Mouse (Mus musculus) gastrocnemius, postnatal 36 days (tissue): ENCODE results near the gene Mipep. TPM values are rescaled to one million over a fixed set of nuclear protein-coding genes. Genes with fewer than 3 reads are reported as not detected.

Experiments used
- DNase-seq, 2 experiments: peaks; one replicate each; pipeline ENCODE4 v3.0.0; 2022
- intact Hi-C: fragments of 180-260 bp; cut with DNase I; formaldehyde crosslinking; loops from one replicate; pipeline ENCODE4 v1.15.1; 2025
- long read RNA-seq, 2 experiments: library from polyadenylated mRNA; stranded (forward); transcript quantifications; one replicate each; pipeline ENCODE4 v2.0.0; 2021
- total RNA-seq, 2 experiments: library from RNA; stranded (reverse); gene quantifications; 2 replicates each; pipeline ENCODE4 v1.2.3; 2021

Mipep gene
- 10 to 100 TPM; 32.4 to 33.4 TPM for total RNA-seq
- long read RNA-seq, experiment 1, transcript Mipep-201 (19 exons, 3,015 nt): major isoform, 38 of 43 reads
- long read RNA-seq, experiment 1, partial matches to known transcripts: 3 of 43 reads
- long read RNA-seq, experiment 1, other reads (novel, unspliced or antisense): 2 of 43 reads
- long read RNA-seq, experiment 2, transcript Mipep-201 (19 exons, 3,015 nt): major isoform, 44 of 54 reads
- long read RNA-seq, experiment 2, partial matches to known transcripts: 9 of 54 reads
- long read RNA-seq, experiment 2, other reads (novel, unspliced or antisense): 1 of 54 reads

GRCm38 (mm10) chr14:60784427-60785315 is at the start of gene Mipep:
Gene Mipep (plus strand): TSS chr14:60784573.
- intact Hi-C loops: no loop called here
- peak; percentile 67 to 72 for DNase-seq

GRCm38 (mm10) chr14:60735206-60735605 is 49.2 kb upstream of the Mipep start:
- DNase-seq: no peak
- intact Hi-C loops: no loop called here

- DNase-seq: no peak
- intact Hi-C loops: no loop called here
Observed at GRCm38 (mm10) chr14:60735848-60736547, 48.4 kb upstream of the Mipep start.

GRCm38 (mm10) chr14:60736591-60737192 is 47.7 kb upstream of the Mipep start:
- DNase-seq: peak in 1 of 2 experiments; percentile 24
- intact Hi-C loops: no loop called here

GRCm38 (mm10) chr14:60737202-60737611 is 47.2 kb upstream of the Mipep start:
- DNase-seq: no peak
- intact Hi-C loops: no loop called here

GRCm38 (mm10) chr14:60738434-60738938 is 45.9 kb upstream of the Mipep start:
- intact Hi-C loops: no loop called here
- no peak for DNase-seq

- intact Hi-C loops: no loop called here
- DNase-seq: no peak
Observed at GRCm38 (mm10) chr14:60739155-60739554, 45.2 kb upstream of the Mipep start.

- DNase-seq: no peak
- intact Hi-C loops: no loop called here
Observed at GRCm38 (mm10) chr14:60739616-60740015, 44.8 kb upstream of the Mipep start.

- DNase-seq: no peak
- intact Hi-C loops: no loop called here
Observed at GRCm38 (mm10) chr14:60740507-60740906, 43.9 kb upstream of the Mipep start.

- DNase-seq: no peak
- intact Hi-C loops: no loop called here
Observed at GRCm38 (mm10) chr14:60741033-60741432, 43.3 kb upstream of the Mipep start.

- intact Hi-C loops: no loop called here
- no peak for DNase-seq
Observed at GRCm38 (mm10) chr14:60741490-60741981, 42.8 kb upstream of the Mipep start.

- intact Hi-C loops: no loop called here
Observed at GRCm38 (mm10) chr14:60743681-60744080, 40.7 kb upstream of the Mipep start.

GRCm38 (mm10) chr14:60745201-60745600 is 39.2 kb upstream of the Mipep start:
- DNase-seq: no peak
- intact Hi-C loops: no loop called here

More at GRCm38 (mm10) chr14:60743681-60744080, 40.7 kb upstream of the Mipep start:
- no peak for DNase-seq

GRCm38 (mm10) chr14:60746141-60746540 is 38.2 kb upstream of the Mipep start:
- no peak for DNase-seq
- intact Hi-C loops: no loop called here

GRCm38 (mm10) chr14:60747154-60747870 is 37.1 kb upstream of the Mipep start:
- intact Hi-C loops: no loop called here
- no peak for DNase-seq

- DNase-seq: no peak
- intact Hi-C loops: no loop called here
Observed at GRCm38 (mm10) chr14:60749880-60750279, 34.5 kb upstream of the Mipep start.

GRCm38 (mm10) chr14:60751581-60751980 is 32.8 kb upstream of the Mipep start:
- intact Hi-C loops: no loop called here
- no peak for DNase-seq

GRCm38 (mm10) chr14:60752892-60753800 is 31.2 kb upstream of the Mipep start:
- intact Hi-C loops: no loop called here
- DNase-seq: no peak

GRCm38 (mm10) chr14:60753801-60754126 is 30.6 kb upstream of the Mipep start:
- no peak for DNase-seq
- intact Hi-C loops: no loop called here
